Mouse (Mus musculus): ENCODE data around the gene Uxs1.

Uxs1 gene

DNA sequence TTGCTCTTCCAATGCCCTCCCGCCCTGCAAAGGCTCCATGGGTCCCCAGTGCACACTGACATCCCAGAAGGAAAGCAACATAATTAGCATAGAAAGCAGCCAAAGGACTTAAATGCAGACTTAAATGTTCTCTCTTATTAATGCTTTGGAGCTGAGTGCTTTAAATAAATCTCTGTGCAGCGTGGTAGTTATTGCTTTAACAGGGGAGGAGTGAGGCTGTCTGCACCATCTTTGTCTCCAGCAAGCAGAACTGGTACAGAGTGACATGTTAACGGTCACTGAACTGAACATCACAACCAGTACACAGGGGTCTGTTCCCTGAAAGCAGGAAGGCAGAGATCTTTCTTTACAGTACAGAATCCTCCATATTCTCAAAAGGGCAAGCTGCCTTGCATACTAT, 29.6 kb downstream of the Uxs1 start:
- no peak for DNase-seq (ENCODE audit: low spot score)

DNA sequence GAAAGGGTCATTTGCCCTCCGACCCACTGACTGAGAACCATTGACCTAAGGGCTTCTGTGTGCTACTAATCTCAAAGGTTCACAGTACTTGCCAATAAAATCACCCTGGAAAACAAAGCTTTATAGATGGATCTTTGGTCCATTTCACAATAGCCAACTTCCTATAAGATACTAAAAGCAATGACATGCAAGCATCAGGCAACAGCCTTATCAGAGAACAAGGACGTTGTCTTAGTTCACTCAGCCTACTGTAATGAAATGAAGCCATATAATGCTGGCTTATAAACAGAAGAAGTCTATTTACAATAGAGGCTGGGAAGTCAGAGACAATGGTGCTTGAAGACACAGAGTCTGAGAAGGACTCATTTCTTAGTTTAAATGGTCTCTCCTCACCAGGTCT, 37.8 kb downstream of the Uxs1 start:
- DNase-seq (ENCODE audit: low spot score) = no peak

DNA sequence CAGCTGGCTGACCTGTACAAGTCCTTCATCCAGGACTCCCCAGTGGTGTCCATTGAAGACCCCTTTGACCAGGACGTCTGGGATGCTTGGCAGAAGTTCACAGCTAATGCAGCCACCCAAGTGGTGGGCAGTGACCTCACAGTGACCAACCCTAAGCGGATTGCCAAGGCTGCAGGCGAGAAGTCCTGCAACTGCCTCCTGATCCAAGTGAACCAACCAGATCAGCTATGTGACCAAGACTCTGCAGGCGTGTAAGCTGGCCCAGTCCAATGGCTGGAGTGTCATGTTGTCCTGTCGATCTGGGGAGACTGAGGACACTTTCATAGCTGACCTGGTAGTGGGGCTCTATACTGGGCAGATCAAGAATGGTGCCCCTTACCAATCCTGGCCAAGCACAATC, 40.9 kb downstream of the Uxs1 start:
- DNase-seq (ENCODE audit: low spot score) = no peak

DNA sequence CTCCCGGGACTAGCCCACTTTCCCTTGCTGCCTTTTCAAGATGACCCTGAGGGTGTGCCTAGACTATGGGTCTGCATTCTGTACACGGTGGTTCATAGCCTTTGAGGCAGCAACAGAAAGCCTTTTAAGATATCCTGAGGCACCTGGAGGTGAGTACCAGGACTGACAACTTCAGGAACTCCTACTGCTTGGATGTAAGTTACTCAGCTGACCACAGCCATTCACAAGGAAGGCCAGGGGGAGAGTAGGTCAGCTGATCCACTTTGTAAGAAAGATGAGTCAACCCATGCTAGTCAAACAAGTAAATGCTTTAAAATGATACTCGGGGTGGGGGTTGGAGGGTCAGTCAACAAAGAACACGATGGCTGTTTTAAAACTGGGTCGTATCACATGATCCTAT, 42.3 kb downstream of the Uxs1 start:
- peak; percentile 11 for DNase-seq (ENCODE audit: low spot score)

DNA sequence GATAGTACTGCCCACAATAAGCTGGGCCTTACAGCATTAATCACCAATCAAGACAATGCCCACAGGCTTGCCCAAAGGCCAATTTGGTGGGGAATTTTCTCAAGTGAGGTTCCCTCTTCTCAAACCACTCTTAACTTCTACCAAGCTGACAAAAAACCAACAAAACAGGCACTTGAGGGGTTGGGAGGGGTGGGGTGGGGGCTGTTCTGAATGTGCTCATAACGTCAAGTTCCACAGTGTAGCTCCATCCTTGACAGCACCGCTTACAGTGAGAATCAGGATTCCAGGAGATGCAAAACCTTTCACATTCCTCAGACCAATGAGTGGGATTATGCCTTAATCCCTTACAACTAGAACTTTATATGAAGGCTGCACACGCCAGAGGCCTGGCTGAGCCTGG, 44.4 kb downstream of the Uxs1 start:
- peak; percentile 4 for DNase-seq (ENCODE audit: low spot score)

DNA sequence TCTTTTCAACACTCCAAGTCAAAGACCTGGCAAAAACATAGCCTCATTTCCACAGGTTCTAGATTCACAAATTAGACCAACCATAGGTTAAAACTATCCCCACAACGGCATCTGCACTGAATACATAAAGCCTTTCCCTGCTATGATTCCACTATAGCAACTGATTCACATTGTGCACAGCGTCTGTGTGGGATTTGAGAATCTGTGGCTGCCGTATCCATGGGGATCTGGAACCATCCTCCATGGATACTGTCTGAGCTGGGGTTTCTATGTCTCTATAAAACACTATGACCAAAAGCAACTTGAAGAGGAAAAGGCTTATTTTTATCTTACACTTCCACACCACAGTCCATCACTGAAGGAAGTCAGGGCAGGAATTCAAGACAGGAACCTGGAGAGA, 44.9 kb downstream of the Uxs1 start:
- no peak for DNase-seq (ENCODE audit: low spot score)

DNA sequence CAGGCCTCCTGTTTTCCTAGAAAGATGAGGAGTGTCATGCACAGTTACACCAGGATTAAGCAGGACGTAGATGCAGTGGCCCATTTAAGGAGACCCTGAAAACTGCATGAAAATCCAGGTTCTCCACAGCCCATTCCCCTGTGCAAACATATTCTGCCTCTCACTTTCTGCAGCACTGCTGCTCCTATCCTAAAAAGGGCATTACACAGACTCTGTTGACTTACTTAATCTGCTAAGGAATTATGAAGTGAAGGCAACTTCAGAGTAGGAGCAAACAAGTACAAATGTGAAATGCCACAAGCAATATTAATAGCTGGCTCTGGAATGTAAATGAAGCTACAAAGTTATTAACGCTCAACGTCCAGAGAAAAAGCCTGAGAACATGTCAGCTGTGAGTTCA, 45.9 kb downstream of the Uxs1 start:
- no peak for DNase-seq (ENCODE audit: low spot score)

DNA sequence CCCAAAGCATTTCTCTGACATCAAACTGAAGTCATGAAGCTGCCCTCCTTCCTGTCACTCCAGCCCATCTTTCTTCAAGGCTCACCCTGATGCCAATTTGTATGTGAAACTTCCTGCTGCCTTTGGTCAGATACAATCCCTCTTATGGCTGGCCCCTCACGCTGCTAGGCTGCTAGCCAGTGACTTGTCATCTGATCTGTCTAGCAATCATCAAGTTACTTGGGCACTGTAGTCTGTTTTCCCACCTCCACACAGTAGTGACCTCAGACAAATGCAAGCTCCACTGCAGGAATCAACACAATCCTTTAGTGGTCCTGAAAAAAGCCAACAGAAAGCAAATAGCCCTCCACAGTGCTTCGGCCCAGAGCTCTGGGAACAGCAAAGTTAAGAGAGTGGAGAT, 46.4 kb downstream of the Uxs1 start:
- DNase-seq (ENCODE audit: low spot score) = no peak

DNA sequence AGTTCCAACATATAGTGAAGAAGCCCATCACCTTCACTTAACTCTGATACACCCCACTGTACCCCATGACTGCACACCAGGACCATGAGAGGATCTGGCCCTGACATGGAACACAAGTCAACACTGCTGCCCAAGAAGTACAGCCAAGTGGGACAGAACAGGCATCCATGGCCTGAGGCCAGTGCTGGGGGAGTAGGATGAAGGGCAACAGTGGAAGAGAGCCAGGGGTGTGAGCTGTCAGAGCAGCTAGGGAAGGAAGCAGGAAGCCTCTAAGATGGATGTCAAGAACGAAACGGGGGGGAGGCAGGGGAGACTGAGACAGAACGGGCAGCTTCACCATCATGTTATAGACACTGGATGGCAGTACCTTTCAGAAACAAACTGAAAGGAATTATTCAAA, 51.5 kb downstream of the Uxs1 start:
- no peak for DNase-seq (ENCODE audit: low spot score)

DNA sequence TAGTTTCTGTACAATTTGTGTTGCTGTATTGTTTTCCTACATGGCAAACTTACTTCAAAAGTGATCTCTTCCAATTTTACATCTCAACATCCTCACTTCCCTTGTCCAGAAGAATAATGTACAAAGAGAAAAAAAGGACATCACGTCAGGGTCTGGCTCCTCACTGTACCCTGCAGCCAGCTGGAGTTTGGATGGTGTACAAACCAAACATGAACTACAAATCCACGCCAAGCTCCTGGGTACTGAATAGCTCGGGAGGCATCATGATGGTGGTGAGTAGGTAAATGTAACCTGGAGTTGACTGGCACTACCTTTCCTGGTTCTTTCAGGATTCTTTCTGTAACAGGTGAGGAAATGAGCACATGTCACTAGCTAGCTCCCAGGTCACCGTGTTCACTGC, 53.5 kb downstream of the Uxs1 start:
- no peak for DNase-seq (ENCODE audit: low spot score)

DNA sequence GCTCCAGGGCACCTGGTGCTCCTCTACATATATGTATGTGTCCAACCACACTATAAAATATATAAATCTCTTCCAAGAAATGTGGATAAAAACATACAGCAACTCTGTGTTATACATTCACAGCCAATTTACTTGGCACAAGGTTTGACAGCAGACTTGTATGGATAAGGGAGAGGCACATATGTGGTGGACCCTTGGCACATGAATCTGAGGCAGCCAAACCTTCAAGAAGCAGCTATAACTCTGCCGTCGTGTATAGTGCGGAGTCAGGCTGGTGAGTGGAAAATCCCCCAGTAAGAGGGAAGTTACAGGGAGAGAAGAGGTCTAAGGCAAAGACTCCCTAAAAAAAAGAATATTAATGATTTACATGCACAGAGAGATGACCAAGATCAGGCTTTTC, 54.9 kb downstream of the Uxs1 start:
- DNase-seq (ENCODE audit: low spot score) = no peak

DNA sequence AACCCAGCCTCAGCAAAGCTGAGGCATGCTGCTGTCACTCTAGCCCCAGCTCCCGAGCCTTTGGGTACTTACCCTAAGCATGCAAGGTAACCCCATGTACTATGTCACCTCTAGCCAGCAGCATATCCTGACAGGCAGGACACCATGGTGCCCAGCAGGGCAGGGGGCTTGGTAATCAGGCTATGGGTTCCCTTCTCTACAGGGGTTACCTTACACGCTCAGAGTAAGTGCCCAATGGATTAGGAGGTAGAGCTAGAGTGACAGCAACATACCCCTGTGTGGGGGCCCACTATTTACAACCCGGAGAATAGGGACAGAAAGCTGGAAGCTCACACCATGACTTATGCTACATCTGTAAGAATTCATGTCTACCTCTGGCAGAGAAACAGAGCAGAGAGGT, 57.6 kb downstream of the Uxs1 start:
- no peak for DNase-seq (ENCODE audit: low spot score)

DNA sequence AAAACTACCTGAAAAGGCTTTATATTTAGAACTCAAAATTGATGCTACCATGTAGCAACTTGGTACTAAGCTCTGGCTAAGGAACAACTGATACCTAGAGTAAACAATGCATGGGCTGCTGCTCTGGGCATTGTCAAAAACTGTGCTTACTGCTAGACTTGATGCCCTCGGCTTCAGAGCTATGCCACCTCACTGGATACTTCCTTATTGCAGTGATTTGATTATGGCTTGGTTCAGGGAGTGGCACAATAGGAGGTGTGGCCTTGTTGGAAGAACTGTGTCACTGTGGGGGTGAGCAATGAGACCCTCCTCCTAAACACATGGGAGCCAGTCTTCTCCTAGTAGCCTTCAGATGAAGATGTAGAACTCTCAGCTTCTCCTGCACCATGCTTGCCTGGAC, 58.3 kb downstream of the Uxs1 start:
- DNase-seq (ENCODE audit: low spot score) = no peak

DNA sequence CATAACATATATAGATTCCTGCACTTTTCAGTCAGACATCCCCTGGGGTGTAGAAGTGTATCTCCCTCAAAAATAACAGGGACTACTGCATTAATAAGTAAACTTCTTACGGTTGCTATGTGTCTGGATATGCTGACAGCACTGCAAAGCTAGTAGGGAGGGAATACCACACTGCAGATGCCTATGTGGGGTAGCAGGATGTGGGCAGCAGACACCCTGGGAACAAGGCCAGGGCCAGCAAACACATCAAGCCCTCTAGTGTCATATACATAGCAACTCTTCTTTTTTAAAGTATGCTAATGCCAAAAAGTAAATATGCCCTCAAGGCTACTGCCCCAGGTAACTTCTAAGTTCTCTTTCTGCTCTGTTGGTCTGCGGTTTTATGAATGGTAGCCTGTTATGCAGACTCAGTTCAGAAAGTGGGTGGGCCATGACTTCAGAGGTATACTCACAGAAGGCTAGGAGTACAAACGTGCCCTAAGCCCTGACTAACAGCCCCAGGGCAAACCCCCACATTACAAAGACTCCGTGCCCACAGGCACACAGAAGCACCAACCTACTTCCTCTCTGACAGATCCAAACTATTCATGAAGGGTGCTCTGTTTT, 59.1 kb downstream of the Uxs1 start:
- no peak for DNase-seq (ENCODE audit: low spot score)

DNA sequence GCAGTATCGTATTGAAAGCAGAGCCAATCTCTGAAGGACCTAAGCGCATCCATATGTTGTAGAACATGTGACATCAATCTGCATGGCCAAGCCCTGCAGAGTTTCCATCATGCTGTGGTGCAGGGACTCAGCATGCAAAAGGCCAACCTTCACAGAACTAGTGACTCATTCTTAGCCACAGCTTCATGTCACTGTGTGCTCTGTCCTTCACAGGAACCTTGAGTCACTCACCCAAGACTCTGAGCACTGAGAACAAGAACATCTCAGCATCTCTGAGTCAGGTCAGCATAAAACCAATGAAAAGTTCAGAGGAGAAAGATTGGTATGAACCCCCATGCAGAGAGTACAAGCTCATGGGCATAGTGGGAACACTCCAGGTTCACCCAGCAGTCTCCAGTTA, 61.3 kb downstream of the Uxs1 start:
- no peak for DNase-seq (ENCODE audit: low spot score)

DNA sequence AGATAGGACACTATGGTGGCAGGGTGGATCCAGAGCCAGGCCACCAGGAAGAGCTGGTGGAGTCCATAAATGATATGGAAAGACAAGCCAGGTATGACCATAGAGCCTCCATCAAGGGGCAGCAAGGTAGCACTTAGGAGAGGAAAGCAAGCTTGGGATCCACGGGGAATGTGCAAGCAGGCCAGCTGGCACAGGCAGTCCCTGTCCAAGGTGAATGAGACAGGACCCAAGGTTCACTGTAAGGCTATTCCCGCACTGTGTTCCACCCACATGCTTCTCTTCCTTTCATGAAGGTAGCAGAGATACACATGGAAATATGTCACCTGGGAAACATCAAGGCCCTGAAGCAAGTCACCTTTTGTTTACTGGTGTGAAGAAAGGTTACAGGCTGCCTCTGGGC, 63.1 kb downstream of the Uxs1 start:
- DNase-seq (ENCODE audit: low spot score) = no peak

DNA sequence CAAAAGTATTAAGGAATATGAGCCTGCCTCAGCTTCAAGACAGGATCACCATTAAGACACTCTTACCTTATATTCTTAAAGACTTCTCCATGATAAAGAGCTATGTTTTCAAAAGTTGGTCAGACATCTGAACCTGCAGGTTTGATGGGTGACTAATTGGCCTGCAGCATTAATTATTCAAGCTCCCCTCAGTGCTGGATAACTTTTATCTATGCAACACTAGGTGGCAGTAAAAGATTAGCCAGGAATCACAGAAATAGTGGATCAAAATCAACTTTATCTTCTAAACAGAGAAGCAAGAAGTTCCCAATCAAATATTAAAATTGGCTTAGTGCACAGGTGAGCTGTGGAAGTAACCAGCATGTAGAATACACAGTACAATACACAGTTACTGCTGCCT, 67.5 kb downstream of the Uxs1 start:
- no peak for DNase-seq (ENCODE audit: low spot score)

DNA sequence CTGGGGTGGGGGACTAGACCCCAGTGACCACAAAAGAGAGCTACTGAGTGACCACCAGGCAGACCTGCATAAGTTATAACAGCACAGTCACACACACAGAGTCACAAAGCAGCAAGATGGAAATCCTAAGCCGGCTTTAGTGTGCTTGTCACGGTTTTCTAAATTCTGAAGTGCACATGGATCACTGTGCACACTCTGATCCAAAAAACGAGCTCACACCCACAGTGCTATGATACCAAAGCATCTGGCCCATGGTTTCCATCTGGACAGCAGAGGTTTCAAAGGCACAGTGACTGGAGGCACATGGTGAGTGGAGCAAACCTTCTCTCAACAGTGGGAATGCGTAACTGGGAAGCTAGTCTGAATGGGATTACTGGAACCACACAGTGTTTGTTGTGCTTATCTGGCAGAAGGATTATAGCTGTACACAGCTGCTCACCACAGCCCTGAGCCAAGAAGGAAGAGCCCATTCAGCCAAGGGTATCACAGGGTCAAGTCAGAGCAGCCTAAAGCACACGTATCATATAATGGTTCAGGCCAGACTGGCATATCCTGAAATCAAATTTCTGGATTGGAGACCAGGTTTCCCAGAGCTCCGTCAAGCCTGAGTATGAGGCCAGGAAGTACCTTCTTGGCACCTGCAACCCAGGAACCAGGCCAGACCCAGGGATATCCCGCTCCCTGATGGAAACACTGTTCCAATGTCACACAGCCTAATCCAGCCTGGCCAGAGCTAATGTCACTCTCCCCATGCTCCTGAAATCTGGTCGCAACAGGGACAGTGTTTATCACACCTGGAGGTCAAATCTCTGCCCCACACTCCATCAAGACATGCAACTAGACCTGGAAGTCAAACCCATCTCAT, 72.9 kb downstream of the Uxs1 start:
- DNase-seq (ENCODE audit: low spot score) = no peak

DNA sequence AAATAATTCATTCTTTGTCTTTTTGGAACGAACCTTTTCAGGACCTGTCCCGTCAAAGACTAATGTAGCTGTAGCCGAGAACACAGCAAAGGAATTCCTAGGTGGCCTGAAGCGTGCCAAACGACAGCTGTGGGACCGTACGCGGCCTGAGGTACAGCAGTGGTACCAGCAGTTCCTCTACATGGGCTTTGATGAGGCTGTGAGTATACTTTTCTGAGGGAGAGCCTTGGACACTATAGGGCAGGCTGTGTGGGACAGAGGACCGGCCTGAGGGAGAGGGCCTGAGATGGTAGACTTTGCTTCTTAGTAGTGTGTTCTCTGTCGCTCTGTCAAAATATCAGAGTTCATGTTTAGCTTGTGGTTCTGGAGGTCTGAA, 89.1 kb downstream of the Uxs1 start:
- no peak for DNase-seq (ENCODE audit: low spot score)

DNA sequence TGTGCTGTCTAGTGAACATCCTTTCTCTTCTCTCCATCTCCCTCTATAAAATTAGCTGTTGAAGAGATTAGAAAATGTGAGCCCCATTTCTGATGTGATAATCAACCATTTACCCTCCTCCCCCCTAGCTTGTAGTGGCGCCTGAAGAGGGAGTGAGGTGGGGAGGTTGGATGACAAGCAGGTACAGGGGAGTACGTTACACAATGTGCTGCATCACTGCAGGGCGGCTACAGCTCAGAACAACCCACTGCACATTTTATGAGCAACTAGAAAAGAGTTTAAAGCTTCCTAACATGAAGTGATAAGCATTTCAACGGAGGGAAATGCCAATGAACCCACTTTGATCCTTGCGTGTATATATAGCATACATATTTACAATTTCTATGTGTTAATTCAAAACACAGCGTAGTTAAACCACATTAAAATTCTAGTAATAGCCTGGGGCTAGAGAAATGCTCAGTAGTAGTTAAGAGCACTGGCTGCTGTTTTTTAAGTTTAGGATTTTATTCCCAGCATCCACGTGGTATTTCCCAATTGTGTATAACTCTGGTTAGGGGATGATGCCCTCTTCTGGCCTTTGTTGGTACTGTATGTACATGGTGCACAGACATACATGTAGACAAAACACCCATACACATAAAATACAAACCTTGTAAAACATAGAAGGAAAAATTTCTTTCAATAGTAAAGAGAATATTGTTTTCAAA, 89.6 kb downstream of the Uxs1 start:
- peak; percentile 11 for DNase-seq (ENCODE audit: low spot score)

DNA sequence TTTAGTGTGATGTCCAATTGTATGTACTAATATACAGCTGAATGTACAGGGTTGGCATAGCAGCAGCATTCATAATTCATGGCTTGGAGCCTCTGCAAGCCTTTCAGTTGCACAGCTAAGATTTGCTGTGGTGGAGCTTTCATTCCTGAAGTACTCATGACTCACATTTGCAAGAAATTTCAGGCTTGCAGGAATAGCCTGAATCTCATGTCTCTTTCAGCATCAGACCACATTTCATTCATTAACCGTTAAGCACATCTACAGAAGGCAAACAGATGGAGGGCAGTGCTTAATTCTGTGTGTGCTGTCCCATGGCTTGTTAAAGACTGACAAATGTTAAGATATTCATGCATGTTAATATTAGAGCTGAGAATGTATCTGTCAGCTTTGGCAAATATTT, 94.9 kb downstream of the Uxs1 start:
- no peak for DNase-seq (ENCODE audit: low spot score)

DNA sequence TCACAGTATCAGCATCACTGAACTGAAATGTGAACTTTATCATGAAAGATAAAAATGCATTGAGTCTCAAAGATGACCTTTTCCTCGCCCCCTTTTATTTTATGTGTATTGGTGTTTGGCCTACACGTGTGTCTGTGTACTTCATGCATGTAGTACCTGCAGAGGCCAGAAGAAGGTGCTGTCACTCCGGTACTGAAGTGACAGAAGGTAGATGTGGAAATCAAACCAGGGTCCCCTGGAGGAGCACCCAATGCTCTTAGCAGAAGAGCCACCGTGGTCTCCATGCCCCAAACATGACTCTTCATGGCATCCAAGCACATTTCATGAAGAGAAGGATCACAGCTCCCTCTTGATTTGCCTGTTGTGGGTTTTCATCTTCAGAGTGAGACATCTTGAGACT, 95.5 kb downstream of the Uxs1 start:
- no peak for DNase-seq (ENCODE audit: low spot score)

DNA sequence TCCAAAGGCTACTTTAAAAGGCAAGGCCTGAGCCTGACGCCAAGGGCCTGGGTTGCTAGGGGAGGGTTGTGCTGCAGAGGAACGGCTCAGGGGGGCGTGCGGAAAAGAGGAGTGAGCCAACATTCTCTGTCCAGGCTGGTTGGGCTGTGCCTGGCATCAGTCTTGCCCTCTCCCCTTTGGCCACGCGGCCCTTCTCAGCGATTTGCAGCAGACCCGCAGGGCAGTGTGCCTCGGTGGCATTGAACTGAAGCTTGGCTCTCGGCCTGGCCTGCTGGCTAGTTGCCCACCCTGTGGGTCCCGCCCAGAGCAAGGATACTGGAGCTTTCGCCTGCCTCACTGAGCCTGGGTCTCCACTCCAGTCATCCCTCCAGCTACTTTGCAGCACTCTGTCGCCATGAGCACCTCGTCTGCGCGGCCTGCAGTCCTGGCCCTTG, 97.1 kb downstream of the Uxs1 start, which contains the start of gene 1500015O10Rik:
TSS of gene 1500015O10Rik (plus strand) at position 112 of the 434 bp plus-strand sequence.
- no peak for DNase-seq (ENCODE audit: low spot score)
